Mouse (Mus musculus) liver, embryonic 15.5 days (tissue): Measurements from ENCODE around the gene Mobp. TPM values are rescaled to one million over a fixed set of nuclear protein-coding genes. Genes with fewer than 3 reads are reported as not detected.

Source experiments
- ATAC-seq: fragments of 200-750 bp; cut with Nextera tagmentation; 2 replicates; pipeline ENCODE4 v1.8.0; 2017; ENCODE audit warnings: moderate number of reproducible peaks, mild to moderate bottlenecking, moderate library complexity; ENCODE audit not compliant: insufficient read depth
- H3K27ac ChIP-seq: fragments of 300-500 bp; sonication (generic); replicated peaks from 2 replicates; pipeline ENCODE4 v1.5.1; 2015; ENCODE audit warnings: mild to moderate bottlenecking, inconsistent platforms
- H3K27me3 ChIP-seq: fragments of 300-500 bp; sonication (generic); 2 replicates; pipeline ENCODE4 v1.6.1; 2015; ENCODE audit warnings: mild to moderate bottlenecking, inconsistent platforms
- H3K36me3 ChIP-seq: fragments of 300-500 bp; sonication (generic); replicated peaks from 2 replicates; pipeline ENCODE4 v1.6.1; 2015; ENCODE audit warnings: moderate library complexity, mild to moderate bottlenecking, inconsistent platforms
- H3K4me1 ChIP-seq: fragments of 300-500 bp; sonication (generic); replicated peaks from 2 replicates; pipeline ENCODE4 v1.6.1; 2015; ENCODE audit warnings: inconsistent platforms
- H3K4me2 ChIP-seq: fragments of 300-500 bp; sonication (generic); 2 replicates; pipeline ENCODE4 v1.6.1; 2015; ENCODE audit warnings: moderate library complexity, mild to moderate bottlenecking, inconsistent platforms
- H3K4me3 ChIP-seq: fragments of 300-500 bp; sonication (generic); replicated peaks from 2 replicates; pipeline ENCODE4 v1.5.1; 2015; ENCODE audit warnings: mild to moderate bottlenecking, inconsistent platforms
- H3K9ac ChIP-seq: fragments of 300-500 bp; sonication (generic); 2 replicates; pipeline ENCODE4 v1.6.1; 2015; ENCODE audit warnings: moderate library complexity, mild to moderate bottlenecking, inconsistent platforms
- H3K9me3 ChIP-seq: fragments of 300-500 bp; sonication (generic); replicated peaks from 2 replicates; pipeline ENCODE4 v1.6.1; 2016; ENCODE audit warnings: inconsistent platforms
- WGBS: fragments of 180-500 bp; shearing (Covaris S2); methylation state at CpG from one replicate; pipeline ENCODE4 v1.1.7; 2015; ENCODE audit warnings: mixed read lengths; ENCODE audit not compliant: insufficient replicate concordance; 5-methylcytosine and 5-hydroxymethylcytosine counted together
- polyA plus RNA-seq: library from polyadenylated mRNA; unstranded; fragments of >200 nt; fragmentation: Nextera tagmentation; extraction: Ambion mirVana; gene quantifications from 2 replicates; pipeline ENCODE4 v1.2.1, GENCODE M21; 2015

The Mobp gene
- polyA plus RNA-seq, 1 experiment from 2014 or later: not detected

- no peak for ATAC-seq
- Histone ChIP-seq H3K27ac (no peak overlapping the region), H3K36me3 (no peaks in the 10 kb centered on the region), H3K4me3 (no peak overlapping the region), H3K27me3 (no peaks in the 10 kb centered on the region), H3K9ac (no peak overlapping the region), H3K4me1 (no peaks in the 10 kb centered on the region), H3K4me2 (no peak overlapping the region), H3K9me3 (no peaks in the 10 kb centered on the region)
- WGBS: 39% methylated on average over 11 of the region's 11 CpGs
Observed at GRCm38 (mm10) chr9:120214978-120215495, 65.5 kb downstream of the Mobp start.

DNA sequence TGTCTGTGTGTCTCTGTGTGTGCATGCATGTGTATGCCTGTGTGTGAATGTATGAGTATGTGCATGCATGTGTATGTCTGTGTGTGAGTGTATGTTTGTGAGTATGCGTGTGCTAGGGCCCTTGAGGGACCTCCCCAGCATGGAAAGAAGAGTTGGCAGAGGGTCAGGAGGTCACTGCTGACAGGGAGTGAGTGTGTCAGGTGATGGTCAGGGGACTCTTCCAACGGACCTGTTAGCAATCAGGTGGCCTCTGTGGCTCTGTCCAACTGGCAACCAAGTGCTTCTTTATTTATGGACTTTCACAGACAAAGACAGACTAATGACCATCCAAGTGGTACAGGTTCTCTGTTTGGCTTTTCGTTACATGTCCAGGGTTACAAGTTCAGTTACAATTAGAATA lies 69.9 kb downstream of the Mobp start:
- Histone ChIP-seq H3K9me3 (no peaks in the 10 kb centered on the region), H3K27ac (no peak overlapping the region), H3K4me3 (no peak overlapping the region), H3K4me1 (no peaks in the 10 kb centered on the region), H3K9ac (no peak overlapping the region), H3K4me2 (no peak overlapping the region), H3K36me3 (no peaks in the 10 kb centered on the region), H3K27me3 (no peaks in the 10 kb centered on the region)
- no peak for ATAC-seq
- 52% methylated on average over 3 of the region's 3 CpGs for WGBS

Other genes with a start within 250 kb of the Mobp start
- gene Gorasp1, start 212.1 kb upstream of the Mobp start, polyA plus RNA-seq: 9.9 and 11.4 TPM in 2 replicates
- gene Ttc21a, start 212.1 kb upstream of the Mobp start, polyA plus RNA-seq: 0.14 and 0.22 TPM in 2 replicates
- 2.0 and 2.8 TPM in 2 replicates for gene Csrnp1, start 165.0 kb upstream of the Mobp start, polyA plus RNA-seq
- gene Xirp1, start 126.1 kb upstream of the Mobp start, polyA plus RNA-seq: 0.17 and 0.43 TPM in 2 replicates
- 2.7 and 3.5 TPM in 2 replicates for gene Cx3cr1, start 79.8 kb upstream of the Mobp start, polyA plus RNA-seq
- 0.07 TPM in 1 of 2 replicates, not detected in the other for gene Ccr8, start 57.6 kb upstream of the Mobp start, polyA plus RNA-seq
- 130 and 137 TPM in 2 replicates for gene Slc25a38, start 39.3 kb upstream of the Mobp start, polyA plus RNA-seq
- gene Rpsa, start 22.0 kb upstream of the Mobp start, polyA plus RNA-seq: 830 and 871 TPM in 2 replicates
- 0.02 TPM in 1 of 2 replicates, not detected in the other for gene Myrip, start 151.8 kb downstream of the Mobp start, polyA plus RNA-seq